Mouse (Mus musculus) CD4-positive helper T cell, adult 2 months (primary cell): ENCODE measurements around the gene Cpped1.

ENCODE experiments used
- DNase-seq: peaks from one replicate; pipeline ENCODE4 v3.0.0-alpha.2; 2012; ENCODE audit warnings: low read depth, missing footprints, low spot score

Cpped1 gene

DNA sequence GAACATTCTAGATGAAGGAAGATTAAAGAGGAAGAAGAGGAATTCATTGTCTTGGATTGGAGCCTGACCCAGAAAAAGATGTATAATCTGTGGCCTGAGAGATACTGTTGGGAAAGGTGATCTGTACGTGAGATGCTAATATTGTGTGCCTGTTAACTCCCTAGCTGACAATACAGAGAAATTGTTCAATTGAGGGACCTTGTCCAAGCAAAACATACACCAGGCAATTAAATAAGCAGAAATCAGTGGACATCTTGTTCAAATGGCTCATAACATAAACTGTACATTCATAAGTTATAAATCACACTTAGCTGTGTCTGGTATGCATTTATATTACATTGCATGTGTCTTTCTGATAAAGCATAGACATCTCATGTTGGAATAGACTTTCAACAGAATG is 134.9 kb downstream of the Cpped1 start:
- DNase-seq = no peak

DNA sequence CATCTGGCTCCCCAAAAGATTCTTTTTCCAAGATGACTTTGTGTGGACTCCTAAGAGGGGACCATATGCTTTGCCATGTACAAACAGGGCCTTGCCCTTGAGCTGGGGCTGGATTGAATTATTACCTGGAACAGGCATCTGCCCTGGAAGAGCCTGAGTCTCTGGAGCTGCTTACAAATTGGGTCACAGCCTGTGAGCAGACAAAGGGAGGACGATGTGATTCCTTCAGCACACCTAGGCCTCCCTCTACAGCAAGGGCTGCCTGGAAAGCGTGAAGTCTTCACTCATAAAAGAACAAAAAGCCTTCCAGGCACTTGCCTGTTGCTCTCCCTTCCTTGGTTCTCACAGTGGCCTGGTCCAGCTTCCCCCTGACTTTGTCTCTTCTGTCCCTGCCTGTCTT is 136.9 kb downstream of the Cpped1 start:
- DNase-seq = no peak

DNA sequence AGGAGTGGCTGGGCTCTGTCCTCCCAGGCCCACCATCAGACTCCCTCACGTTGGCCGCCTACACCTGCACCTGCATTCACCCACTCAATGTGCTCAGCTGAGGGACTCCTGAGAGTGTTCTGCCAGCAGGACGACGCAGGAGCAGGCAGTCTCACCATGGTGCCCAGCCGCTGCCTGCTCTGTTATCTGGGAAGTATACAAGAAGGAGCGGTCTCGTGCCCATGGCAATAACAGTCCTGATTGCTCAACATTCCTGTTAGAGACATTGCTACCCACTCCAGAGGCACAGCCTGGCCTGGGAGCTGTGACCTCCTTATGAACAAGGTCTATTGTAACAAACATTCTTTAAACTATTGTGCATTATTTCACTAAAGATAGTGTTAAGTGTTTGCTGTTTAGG is 151.3 kb downstream of the Cpped1 start:
- no peak for DNase-seq

DNA sequence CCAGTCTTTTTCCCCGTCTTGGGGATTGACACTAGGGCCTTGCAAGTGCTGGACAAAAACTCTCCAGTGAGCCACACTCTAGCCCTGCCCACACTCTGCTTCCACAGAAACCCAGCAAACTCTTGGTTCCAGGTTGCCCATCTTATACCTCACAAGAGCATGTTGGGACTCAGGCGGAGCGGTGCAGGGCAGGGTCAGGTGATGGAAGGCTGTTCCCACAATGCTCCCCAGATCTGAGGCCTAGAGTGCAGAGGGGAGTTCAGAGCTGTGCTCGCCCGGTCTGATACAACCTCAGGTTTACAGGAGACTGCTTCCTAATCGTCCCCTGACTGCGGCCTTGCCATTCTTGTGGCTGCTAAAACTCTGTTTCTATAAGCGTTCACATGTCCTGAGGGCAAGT is 151.8 kb downstream of the Cpped1 start:
- no peak for DNase-seq

DNA sequence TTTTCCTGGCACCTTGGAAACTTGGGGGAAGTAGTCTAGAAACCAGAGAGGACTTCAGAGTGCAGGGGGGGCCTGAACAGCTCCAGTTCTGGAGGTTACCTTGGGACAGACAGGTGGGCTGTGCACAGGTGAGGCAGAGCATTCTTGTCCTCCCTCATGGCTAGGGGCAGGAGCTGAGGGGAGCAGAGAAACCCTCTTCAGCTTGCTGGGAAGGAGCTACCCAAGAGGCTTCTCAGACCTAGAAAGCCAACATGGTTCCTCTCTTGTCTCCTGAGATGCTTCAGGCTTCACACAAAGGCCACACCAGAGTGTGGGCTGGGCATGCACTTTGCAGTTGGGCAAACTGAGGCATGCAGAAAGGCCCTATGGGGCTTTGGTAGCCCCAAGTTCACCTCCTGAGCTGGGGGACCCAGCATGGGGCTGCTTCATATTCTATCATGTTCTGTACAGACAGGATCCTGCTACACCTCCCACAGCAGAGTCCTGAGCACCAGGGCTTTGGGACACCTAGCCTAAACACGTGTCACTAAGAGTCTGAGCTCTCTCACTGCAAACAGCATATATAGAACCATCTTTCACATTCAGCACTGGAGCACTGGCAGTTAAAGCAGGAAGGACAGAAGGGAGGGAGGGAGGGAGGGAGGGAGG is 152.5 kb downstream of the Cpped1 start:
- no peak for DNase-seq

DNA sequence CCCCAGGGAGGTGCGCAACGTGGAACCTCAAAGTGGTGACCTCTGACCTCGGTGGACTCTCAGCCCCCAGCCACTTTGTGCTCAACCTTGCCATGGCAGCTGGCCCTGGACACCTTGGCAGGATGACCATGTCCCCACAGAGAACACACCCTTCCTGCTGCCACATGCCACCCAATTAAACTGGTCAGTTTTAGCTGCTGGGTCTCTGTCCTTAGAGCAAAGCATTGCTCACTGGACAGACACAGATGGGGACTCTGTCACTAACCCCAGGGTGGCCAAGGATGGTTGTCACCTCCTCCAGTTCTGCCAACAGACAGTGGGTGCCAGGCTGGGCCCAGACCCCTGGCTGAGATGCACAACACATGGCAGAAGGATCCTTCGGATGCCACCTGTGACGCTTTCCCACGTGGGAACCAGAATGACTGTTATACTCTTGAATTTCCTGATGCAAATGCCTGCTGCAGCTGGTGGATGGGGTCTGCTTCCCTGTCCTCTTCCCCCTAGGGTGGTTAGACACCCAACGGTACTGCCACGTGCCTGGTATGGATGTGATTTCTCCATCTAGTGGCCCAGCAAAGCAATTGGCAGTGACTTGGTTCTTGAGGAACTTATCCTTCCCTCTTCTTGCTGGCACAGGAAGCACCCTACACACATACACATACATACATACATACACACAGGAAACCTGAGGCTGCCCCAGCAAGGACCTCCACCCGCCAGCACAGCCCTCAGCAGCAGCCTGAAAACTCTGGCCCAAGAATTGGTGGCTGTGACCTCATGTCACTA is 153.8 kb downstream of the Cpped1 start:
- DNase-seq = no peak

DNA sequence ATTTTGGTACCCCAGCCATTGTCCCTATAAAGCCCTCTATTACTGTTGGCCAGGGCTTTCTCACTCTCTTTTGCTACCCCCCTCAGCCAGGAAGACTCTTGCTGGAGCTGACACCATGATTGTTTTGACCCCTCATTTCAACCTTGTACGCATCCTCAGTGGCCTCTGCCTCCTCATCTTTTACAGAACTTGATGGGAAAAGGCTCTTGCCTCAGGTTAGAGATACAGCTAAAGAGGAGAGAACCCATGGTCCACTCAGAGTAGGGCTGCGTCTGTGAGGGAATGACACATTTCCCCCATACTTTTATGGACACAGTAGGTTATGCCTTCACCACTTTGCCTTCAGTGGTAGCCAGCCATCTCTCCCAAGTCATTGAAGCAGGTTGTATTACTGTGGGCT is 155.1 kb downstream of the Cpped1 start:
- DNase-seq = no peak
